In genomic region chr6:83536028-83536794, GRCm38 (mm10) we compare ENCODE assay signal across 14 mouse cellular contexts. TPM values are rescaled to one million over a fixed set of nuclear protein-coding genes. Genes with fewer than 3 reads are reported as not detected.
DNase-seq lines count a peak whose midpoint lies in the region; ATAC-seq lines count a peak whose summit lies in the region.
"Had no signal": no experiment of that assay in that cellular context is flagged by ENCODE, and none has a peak within 500 bp of the region (broad histone marks: within the 10 kb centered on the region; RNA-seq: fewer than 3 reads in every experiment).

Gene Actg2, minus strand, starts transcription at chr6:83536265.

- no peak for DNase-seq in heart, adult 8-10 months (ENCODE audit: low spot score)
- no peak for DNase-seq in neural tube, embryonic 10.5 days (ENCODE audit: extremely low spot score, low spot score)
- no peak for DNase-seq in adrenal gland, adult 18-20 months (ENCODE audit: low spot score in 2 of 2)
- DNase-seq in adrenal gland, postnatal 36 days, result no peak
- DNase-seq: adrenal gland, postnatal 14 days; cerebellum, postnatal 10 days; forebrain, postnatal 0 days; kidney, postnatal 14 days; liver, embryonic 13.5 days; thymus, postnatal 14 days had no signal

- H3K36me3 ChIP-seq in heart, embryonic 11.5 days (ENCODE audit: control insufficient read depth, insufficient read depth, low read length), result no peaks in the 10 kb centered on the region
- H3K36me3 ChIP-seq in neural tube, embryonic 15.5 days, result no peaks in the 10 kb centered on the region
- no peaks in the 10 kb centered on the region for H3K36me3 ChIP-seq in stomach, embryonic 14.5 days (ENCODE audit: control insufficient read depth, insufficient read depth, low read length)
- H3K36me3 ChIP-seq: liver, embryonic 13.5 days had no signal

- H3K4me2 ChIP-seq in heart, embryonic 11.5 days, result no peak within 1 kb of the TSS
- no peak within 1 kb of the TSS for H3K4me2 ChIP-seq in neural tube, embryonic 15.5 days
- peak within 1 kb of the TSS; percentile 22 for H3K4me2 ChIP-seq in stomach, embryonic 14.5 days (replicated peaks; ENCODE audit: low read depth, low read length)
- H3K4me2 ChIP-seq: liver, embryonic 13.5 days had no signal

- no peak within 1 kb of the TSS for H3K27ac ChIP-seq in heart, embryonic 11.5 days (ENCODE audit: low read depth, low read length)
- 0 out of 2 replicates have a peak within 1 kb of the TSS, but pooled peaks have one; percentile 5 for H3K27ac ChIP-seq in neural tube, embryonic 15.5 days (replicated peaks)
- peak within 1 kb of the TSS; percentile 87 for H3K27ac ChIP-seq in stomach, embryonic 14.5 days (ENCODE audit: low read length)
- H3K27ac ChIP-seq: liver, embryonic 13.5 days had no signal

- H3K4me1 ChIP-seq in heart, embryonic 11.5 days (ENCODE audit: control insufficient read depth, insufficient read depth, low read length), result peaks cover 8% of the 10 kb centered on the region; the same call in 1 of the 2 replicates
- peaks cover 9% of the 10 kb centered on the region; the same call in 1 of the 2 replicates for H3K4me1 ChIP-seq in neural tube, embryonic 15.5 days
- peaks cover under 1% of the 10 kb centered on the region for H3K4me1 ChIP-seq in stomach, embryonic 14.5 days (ENCODE audit: control insufficient read depth, insufficient read depth, low read length)
- H3K4me1 ChIP-seq: liver, embryonic 13.5 days had no signal

- no peak within 1 kb of the TSS for H3K4me3 ChIP-seq in heart, embryonic 11.5 days (ENCODE audit: low read depth, low read length)
- no peak within 1 kb of the TSS for H3K4me3 ChIP-seq in neural tube, embryonic 15.5 days (replicated peaks)
- peak within 1 kb of the TSS; percentile 16 for H3K4me3 ChIP-seq in stomach, embryonic 14.5 days (ENCODE audit: low read depth, low read length)
- H3K4me3 ChIP-seq: liver, embryonic 13.5 days had no signal

- no peaks in the 10 kb centered on the region for H3K27me3 ChIP-seq in heart, embryonic 11.5 days (ENCODE audit: control insufficient read depth, insufficient read depth, low read length)
- H3K27me3 ChIP-seq in neural tube, embryonic 15.5 days (replicated peaks), result no peaks in the 10 kb centered on the region
- no peaks in the 10 kb centered on the region for H3K27me3 ChIP-seq in stomach, embryonic 14.5 days (ENCODE audit: control insufficient read depth, insufficient read depth, low read length)

- no peak for ATAC-seq in heart, embryonic 11.5 days (replicated peaks; ENCODE audit: insufficient number of reproducible peaks, low FRiP score, low TSS enrichment)
- no peak for ATAC-seq in neural tube, embryonic 15.5 days (ENCODE audit: low FRiP score)
- no peak for ATAC-seq in inflammation-experienced regulatory T-cells, adult 6 months
- ATAC-seq in stomach, embryonic 14.5 days (ENCODE audit: insufficient number of reproducible peaks, insufficient read depth, low FRiP score, low read depth), result peak; percentile 71; the same call in 1 of the 2 replicates
- ATAC-seq: forebrain, postnatal 0 days had no signal

- no peaks in the 10 kb centered on the region for H3K9me3 ChIP-seq in heart, embryonic 11.5 days (replicated peaks; ENCODE audit: control insufficient read depth, low read length)
- no peaks in the 10 kb centered on the region for H3K9me3 ChIP-seq in neural tube, embryonic 15.5 days (replicated peaks)
- H3K9me3 ChIP-seq in stomach, embryonic 14.5 days (ENCODE audit: control insufficient read depth, low read depth, low read length), result no peaks in the 10 kb centered on the region
- H3K9me3 ChIP-seq: liver, embryonic 13.5 days had no signal

- peak within 1 kb of the TSS; percentile 22; the same call in 1 of the 2 replicates for H3K9ac ChIP-seq in heart, embryonic 11.5 days (ENCODE audit: low read depth, low read length)
- H3K9ac ChIP-seq in neural tube, embryonic 15.5 days (replicated peaks), result no peak within 1 kb of the TSS
- H3K9ac ChIP-seq in stomach, embryonic 14.5 days (replicated peaks; ENCODE audit: low read depth, low read length), result peak within 1 kb of the TSS; percentile 33
- H3K9ac ChIP-seq: forebrain, postnatal 0 days; liver, embryonic 13.5 days had no signal

- 70% methylated on average over 12 of the region's 12 CpGs for WGBS in heart, embryonic 11.5 days (ENCODE audit: insufficient replicate concordance)
- WGBS in neural tube, embryonic 15.5 days, result 69% methylated on average over 12 of the region's 12 CpGs
- WGBS in stomach, embryonic 14.5 days, result 44% methylated on average over 12 of the region's 12 CpGs

RNA-seq across cellular contexts. Expression of gene Actg2, which starts in this region (rescaled TPM):
- polyA plus RNA-seq in heart, embryonic 11.5 days (2014; fragmentation: Nextera tagmentation; extraction: Ambion mirVana), result 10.7 and 10.9 TPM in 2 replicates
- 1 to 10 TPM in 2 of 4 experiments, under 1 TPM in 2; 0.33 to 1.6 (median 0.89) TPM for total RNA-seq in heart, adult 8-10 months (2022)
- 2.3 and 128 TPM in 2 replicates for polyA plus RNA-seq in neural tube, embryonic 15.5 days (2015; fragmentation: Nextera tagmentation; extraction: Ambion mirVana)
- 10 to 100 TPM; 25.8 to 52.0 (median 35.3) TPM for polyA plus RNA-seq in inflammation-experienced regulatory T-cells, adult 6 months (2017; shearing (Covaris generic))
- 1,372 and 1,469 TPM in 2 replicates for polyA plus RNA-seq in stomach, embryonic 14.5 days (2014; fragmentation: Nextera tagmentation; extraction: Ambion mirVana)
- under 1 TPM; 0.38 to 0.53 TPM for total RNA-seq in adrenal gland, adult 18-20 months (2021)
- under 1 TPM; 0.30 to 0.76 TPM for total RNA-seq in adrenal gland, postnatal 36 days (2021)

Comparison
In these comparisons a context has a peak if more than half of its experiments do, and no peak if none do; other contexts are left out.
1. RNA of gene Actg2 (polyA plus RNA-seq): 1,372 to 1,469 TPM in stomach, embryonic 14.5 days; 25.8 to 52.0 TPM in inflammation-experienced regulatory T-cells, adult 6 months, 10.7 to 10.9 TPM in heart, embryonic 11.5 days and 2.3 to 128 TPM in neural tube, embryonic 15.5 days; every median in the first group is over 10 times any median in the second.